Mouse (Mus musculus) brain, adult 2 months (tissue): ENCODE measurements at regions not wholly inside any gene's neighbourhood (a gene's known extent, or its start where the extent isn't known, plus 50 kb on each side); places are given as distances from the start of the nearest gene placed in this dataset.

Source experiments
- DNase-seq: peaks from one replicate; pipeline ENCODE4 v3.0.0; 2011; ENCODE audit warnings: low read depth, low spot score

DNA sequence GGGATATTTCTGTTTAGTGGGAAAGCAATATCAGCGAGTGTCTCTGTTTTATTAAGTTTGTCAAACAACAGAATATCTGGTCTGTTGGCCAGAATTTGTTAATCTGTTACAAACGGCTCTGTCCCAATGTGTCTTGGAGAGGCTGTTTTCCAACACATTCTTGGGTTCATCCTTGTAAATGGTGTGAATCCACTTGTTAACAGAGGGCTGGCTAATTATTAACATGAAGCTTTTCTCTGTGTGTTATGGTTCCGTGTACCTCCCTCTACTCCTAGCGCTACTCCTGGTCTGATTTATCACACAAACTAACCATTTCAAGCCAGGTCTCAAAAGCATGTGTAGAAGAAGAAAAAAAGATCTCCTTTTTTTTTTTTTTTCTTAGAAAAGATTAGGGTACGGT, 60.4 kb downstream of the Pou3f3 start:
- DNase-seq: no peak

DNA sequence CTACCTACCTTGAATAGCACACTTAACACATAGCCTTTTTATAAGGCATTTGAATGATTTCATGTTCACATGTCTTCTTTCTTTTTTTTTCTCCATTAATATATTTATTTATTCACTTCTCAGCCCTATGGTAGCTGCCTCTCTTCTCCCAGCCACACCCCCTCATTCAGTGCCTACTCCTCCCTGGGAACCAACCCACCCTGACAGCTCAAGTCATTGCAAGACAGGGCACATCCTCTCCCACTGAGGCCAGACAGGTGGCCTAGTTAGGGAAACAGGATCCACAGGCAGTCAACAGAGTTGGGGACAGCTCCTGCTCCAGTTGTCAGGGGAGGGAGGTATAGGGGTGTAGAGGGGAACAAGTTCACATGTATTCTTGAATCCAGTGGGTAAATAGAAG, 60.9 kb downstream of the Pou3f3 start:
- no peak for DNase-seq

DNA sequence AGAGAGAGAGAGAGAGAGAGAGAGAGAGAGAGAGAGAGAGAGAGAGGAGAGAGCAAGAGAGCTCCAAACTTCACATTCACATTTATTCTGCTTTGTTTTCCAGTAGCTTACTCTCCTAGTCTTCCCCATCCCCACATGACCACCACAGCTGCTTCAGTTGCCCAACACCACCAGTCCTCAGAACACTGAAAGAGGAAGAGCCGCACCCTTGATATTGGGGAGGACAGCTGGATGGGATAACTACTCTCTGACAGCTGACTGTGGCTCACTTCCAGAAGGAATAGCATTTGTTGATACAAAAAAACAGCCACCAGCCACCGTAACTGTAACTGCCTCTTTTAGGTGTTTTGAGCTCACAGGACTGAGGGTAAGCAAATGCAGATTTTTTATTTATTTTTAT, 67.9 kb downstream of the Pou3f3 start:
- no peak for DNase-seq

DNA sequence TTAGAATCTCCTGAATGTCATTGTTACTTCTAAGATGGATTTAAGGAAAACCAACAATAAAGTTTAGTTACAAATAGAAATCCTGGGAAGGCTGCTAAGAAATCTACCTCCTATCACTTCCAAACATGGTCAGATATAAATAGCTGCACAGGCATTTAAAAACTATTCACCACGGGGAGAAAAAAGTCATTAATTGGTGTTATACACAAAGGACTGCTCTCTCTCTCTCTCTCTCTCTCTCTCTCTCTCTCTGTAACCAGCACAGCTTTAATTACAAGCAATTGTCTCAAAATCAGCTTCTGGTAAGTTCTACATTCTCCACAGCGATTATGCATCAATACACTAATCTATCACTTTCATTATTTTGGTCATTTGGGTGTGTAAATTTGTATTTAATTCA, 68.5 kb downstream of the Pou3f3 start:
- DNase-seq: no peak

DNA sequence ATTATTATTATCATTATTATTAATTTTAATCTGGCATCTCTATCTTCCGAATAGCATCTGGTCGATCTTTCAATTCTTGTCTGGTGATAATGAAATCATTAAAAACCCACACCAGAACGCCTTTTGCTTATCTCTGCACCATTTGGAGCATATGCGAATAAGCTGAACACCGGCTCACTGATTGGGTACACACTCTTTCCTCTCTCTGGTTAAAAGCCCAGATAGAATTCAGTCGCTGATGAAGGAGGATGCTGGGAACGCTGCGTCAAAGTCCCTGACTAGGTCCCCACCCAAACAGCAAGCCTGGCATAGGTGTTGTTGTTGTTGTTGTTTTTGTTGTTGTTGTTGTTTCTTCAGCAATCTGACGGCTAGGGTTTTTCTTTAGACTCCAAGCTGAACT, 74.5 kb downstream of the Pou3f3 start:
- DNase-seq: no peak

DNA sequence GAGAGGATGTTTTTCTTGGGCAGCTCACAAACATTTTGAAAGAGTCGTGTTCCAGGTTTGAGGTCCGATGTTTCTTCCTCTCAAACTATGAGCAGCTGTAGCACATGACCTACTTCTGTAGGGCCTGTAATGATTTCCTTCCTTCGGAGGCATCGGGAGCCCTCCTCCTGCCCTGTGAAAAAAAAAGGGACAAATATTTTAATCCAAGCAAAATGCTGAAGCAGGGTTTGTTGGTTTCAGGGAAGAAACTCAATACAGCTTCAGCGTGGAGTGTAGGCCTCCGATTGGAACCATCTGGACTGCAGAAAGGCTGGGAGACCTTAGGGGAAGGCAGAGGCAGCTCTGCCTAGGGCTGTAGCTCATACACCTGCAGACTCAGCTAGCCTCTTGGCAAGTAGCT, 76.4 kb downstream of the Pou3f3 start:
- DNase-seq: no peak

DNA sequence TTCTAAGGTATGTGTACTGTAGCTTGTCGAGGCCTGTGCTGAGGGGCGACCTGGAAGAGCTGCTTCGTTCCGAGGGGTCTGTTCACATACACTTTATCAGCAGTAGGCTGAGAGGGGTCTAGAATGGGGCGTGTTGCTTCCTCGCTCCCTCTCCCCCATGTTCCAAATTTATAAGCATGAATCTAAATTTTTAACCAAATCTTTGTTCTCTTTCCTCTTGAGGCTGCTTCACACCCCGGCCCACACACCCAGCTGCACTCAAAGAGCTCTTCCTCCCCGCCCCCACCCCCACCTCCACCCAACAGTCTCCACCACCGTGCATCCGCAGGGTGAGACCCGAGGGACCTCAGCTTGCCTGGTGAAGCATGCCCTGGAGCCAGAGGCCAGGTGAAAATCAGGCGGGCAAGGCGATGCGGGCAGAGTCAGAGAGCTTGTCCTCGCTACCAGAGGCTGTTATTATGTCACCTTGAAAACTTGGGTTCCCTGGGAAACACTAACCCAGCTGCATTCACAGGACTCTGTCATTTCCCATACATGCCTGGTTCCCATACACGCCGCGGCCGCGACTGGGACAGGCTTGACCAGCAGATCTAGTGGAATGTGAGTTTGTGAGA, 77.1 kb upstream of the Mrps9 start:
- DNase-seq: peak; percentile 59

DNA sequence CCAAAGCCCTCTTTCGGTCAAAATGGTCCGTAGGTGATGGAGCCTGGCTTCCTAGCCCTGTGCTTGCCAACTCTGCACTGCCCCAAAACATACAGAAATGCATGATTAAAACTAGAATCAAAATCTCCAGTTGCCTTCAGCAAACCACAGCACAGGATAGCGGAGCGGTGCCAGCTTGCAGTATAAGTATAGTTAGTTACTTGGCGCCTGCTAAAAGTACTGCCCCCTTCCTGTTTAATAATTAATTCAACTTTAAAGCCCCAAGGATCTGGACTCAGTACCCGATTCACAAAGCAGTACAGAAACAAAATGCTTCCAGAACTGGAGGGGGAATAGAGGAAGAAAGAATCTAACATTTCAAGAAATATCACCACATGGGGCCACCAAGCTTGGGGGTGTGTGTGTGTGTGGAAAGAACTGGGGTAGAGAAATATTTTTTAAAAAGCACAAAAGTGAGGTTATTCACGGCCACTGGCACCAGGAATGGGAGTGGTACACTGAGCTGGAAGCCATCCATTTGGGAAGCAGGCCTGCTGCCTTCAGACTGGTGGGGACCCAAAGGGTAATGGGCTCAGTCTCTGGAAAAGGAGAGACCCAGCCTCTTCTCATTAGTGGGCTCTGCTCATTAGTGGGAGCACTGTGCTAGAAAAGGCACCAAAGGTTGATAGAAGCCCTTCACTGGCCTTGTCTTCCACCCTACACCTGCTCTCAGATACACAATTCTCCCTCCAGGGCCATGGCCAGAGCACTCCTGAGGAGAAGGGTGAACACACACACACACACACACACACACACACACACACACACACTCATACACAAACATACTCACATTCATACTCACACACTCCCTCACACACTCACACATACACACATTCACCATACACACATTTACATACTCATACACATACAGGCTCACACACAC, 75.8 kb upstream of the Mrps9 start:
- DNase-seq: no peak

DNA sequence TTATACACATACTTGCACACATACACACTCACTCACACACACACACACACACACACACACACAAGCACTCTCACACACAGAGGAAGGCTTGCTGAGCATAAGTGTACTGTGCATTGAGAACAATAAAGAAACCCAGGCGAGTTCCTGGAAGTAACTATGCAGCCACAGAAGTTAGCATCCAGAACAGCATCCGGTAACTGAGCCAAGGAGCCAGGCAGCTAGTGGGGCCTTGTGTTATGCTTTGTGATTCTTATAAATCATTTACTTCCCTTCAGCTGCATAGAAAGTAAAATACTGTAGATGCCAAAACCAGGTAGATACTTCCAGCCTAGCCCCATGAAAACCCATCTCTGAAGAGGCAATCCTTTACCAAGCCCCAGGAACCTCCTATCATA, 75.1 kb upstream of the Mrps9 start:
- no peak for DNase-seq

DNA sequence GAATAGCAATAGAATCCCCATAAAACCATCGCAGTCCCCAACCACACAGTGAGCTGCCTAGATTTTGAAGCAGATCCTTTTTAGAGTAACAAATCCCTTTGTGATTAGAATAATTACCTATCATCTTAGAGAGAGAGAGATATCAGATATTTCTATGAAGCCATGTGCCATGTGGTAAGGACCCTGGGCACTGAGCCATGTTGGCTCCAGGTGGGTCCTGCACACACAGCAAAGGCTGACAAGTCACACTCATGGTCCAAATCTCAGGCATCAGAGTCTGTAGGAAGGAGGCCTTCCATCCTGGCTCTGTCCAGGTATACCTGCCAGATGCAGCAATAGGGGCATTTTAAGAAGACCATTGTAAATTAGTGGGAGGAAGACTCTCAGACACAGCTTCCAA, 73.6 kb upstream of the Mrps9 start:
- DNase-seq: no peak

DNA sequence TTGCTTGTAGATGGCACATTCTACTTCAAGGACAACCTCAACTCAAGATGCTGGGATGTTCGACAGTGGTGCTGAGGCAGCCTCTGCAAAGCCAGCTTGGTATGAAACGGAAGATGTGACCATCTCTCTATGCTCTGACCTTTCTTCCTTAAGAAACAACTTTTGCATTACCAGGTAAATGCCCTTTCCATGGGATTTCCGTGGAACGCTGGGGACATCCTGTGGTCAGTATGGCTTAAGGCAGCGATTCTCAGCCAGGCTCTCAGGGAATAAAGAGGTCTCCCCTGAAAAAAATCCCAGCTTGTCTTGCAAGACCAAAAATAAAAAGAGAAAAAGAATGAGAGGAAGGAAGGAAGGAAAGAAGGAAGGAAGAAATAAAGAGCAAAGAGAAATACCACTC, 71.3 kb upstream of the Mrps9 start:
- peak; percentile 63 for DNase-seq

DNA sequence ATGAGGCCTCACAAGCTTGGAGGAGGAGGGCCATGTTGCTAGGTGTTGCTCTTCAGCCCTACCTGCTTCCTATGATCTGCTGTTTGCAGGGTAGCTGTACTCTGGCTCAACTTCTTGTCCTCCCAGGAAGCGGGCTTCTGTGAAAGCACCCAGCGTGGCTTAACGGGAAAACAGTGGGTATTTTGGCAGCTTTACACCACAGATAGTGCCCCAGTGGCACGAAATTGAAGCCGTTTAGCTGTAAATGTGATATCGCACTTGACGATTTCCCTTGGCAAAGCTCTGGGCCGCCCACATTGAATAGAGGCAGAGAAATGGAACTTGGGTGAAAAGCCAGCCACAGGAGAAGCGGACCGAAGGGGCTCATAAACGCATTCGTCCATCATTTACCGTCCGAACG, 70.8 kb upstream of the Mrps9 start:
- DNase-seq: no peak

DNA sequence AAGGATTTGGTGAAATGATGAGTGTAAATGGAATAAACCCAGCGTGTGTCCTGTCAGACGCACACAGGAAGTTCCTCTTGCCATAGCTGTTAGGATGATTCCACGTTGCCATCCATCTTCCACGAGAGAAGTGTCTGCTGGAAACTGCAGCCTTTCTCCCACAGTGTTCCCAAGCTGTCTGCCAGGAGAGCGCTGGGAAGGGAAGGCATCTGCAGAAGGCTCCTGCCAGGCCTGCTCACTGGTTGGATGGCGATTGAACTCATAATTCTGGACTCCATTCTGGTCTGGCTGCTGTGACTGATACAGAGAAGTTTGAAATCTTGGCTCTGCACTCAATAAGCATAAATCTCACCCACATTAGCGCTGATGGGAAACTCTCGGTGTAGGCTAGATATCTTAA, 69.5 kb upstream of the Mrps9 start:
- peak; percentile 26 for DNase-seq

DNA sequence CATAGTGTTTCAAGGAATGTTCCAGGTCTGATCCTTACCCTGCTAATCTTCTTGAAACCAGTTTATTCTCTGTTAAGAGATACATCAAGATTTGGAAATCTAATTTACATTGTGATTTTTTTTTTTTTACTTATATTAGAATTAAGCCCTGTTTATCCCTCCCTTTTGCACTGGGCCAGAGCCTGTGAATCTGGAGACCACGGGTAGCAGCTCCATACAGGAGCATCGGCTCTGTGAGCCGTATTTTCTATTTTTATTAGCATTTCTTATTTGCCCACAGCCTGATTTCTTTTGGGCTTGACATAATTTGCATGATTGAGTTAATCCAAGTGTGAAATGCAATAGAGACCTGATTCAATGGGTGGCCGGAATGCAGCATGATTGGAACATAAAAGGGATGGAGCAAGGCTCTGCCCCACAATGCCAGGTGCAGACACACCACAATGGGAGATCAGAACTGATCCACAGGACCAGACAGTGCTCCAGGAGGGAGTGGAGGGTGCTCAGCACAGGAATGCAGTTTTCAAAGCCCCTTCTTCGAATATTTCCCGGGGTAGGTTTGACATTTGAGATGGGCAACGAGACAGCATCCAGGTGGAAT, 67.9 kb upstream of the Mrps9 start:
- DNase-seq: no peak

DNA sequence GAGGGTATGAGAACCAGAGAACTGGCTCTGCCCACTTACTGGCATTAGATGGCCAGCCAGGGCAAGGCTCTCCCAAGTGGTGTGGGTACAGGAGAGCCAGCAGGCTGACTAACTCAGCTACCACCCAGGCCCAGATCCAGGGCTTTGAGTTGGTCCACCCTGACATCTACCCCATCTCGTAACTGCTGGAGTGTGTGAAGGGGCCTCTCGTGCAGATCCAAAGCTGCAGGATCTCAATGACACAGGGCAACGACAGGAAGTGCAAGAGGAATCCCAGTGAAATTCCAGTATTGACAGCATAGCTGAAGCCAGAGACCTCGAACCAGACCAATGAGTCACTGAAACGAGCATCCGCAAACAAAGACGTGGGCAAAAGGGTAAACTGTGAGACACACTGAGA, 63.8 kb upstream of the Mrps9 start:
- no peak for DNase-seq

DNA sequence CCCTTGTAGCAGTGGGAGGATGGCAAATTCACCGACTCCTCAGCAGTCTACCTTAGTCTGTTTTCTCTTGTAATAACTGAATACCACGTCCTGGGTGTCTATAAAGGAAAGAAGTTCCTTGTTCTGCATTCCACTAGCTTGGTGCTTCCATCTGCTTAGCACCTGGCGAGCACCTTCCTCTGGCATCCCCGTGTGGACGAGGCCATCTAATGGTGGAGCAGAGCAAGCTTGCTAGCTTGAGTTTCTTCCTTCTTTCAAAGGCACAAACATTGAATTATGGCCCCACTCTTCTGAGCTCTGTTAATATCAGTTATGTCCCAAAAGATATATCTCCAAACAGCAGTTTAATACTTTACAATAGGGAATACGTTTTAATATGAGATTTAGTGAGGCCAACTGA, 62.6 kb upstream of the Mrps9 start:
- DNase-seq: peak; percentile 49
